Mouse (Mus musculus) liver, adult 2 months (tissue): ENCODE measurements around the gene Uxs1.

Experiments
- CTCF ChIP-seq: fragments of 200-500 bp; IDR thresholded peaks from 2 replicates; pipeline ENCODE4 v1.5.1; 2011; ENCODE audit warnings: low read depth, low read length, control low read depth
- POLR2A ChIP-seq: fragments of 200-500 bp; IDR thresholded peaks from 2 replicates; pipeline ENCODE4 v1.6.1; 2011; ENCODE audit warnings: low read length, control low read depth; ENCODE audit not compliant: insufficient read depth; ENCODE audit errors: extremely low read depth

DNA sequence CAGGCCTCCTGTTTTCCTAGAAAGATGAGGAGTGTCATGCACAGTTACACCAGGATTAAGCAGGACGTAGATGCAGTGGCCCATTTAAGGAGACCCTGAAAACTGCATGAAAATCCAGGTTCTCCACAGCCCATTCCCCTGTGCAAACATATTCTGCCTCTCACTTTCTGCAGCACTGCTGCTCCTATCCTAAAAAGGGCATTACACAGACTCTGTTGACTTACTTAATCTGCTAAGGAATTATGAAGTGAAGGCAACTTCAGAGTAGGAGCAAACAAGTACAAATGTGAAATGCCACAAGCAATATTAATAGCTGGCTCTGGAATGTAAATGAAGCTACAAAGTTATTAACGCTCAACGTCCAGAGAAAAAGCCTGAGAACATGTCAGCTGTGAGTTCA, 45.9 kb downstream of the Uxs1 start:
- no peak for TF ChIP-seq CTCF
- no peak for TF ChIP-seq POLR2A
